Mouse (Mus musculus) lung, adult 2 months (tissue): ENCODE results near the gene Bag5.

Source experiments
- CTCF ChIP-seq: fragments of 200-500 bp; IDR thresholded peaks from 2 replicates; pipeline ENCODE4 v1.5.1; 2011; ENCODE audit warnings: mild to moderate bottlenecking, low read length, control low read depth; ENCODE audit not compliant: insufficient read depth
- POLR2A ChIP-seq: fragments of 200-500 bp; IDR thresholded peaks from 2 replicates; pipeline ENCODE4 v1.6.1; 2011; ENCODE audit warnings: low read depth, mild to moderate bottlenecking, control low read depth, low read length, borderline replicate concordance; ENCODE audit errors: extremely low read depth

- TF ChIP-seq POLR2A (no peak), CTCF (no peak)
Observed at GRCm38 (mm10) chr12:111741338-111741737, 28.3 kb upstream of the Bag5 start.
